Mouse (Mus musculus): ENCODE results near the gene Hoxb4.

DNA sequence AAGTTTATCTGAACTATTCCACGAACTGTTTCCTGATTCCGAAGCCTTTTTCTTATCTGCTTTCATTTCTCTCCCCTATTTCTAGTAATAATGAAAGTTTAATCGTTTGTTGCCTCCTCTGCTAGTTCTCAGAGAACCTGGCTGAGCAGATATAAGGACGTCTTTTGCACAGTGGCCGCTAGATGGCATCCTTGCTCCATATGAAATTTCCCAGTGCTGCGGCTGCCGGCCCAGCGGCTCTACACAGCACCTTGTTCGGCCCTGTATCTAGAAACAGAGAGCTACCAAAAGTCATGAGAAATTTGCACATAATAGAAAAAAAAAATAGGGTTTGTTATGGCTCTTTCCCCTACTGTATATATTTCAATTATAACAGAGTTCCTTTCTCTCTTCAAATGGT lies 39.3 kb upstream of the Hoxb4 start:
- TF ChIP-seq CTCF (IDR thresholded peaks at IDR 0.05; ENCODE audit: borderline replicate concordance, control insufficient read depth, extremely low read depth, insufficient read depth, low read length, poor library complexity) (peak; percentile 72; the same call in 1 of the 2 replicates), POLR2A (IDR thresholded peaks at IDR 0.05; ENCODE audit: control insufficient read depth, extremely low read depth, insufficient read depth, low read length, poor library complexity) (no peak)
